Mouse (Mus musculus): ENCODE measurements around the gene Csrnp2. TPM values are rescaled to one million over a fixed set of nuclear protein-coding genes. Genes with fewer than 3 reads are reported as not detected.
A peak's percentile ranks its signal among the peaks of the same experiment; 100 is the strongest.

Gene Csrnp2
- total and polyA plus RNA-seq, 3 experiments, result 4.2 to 5.8 TPM; not detected in 1

DNA sequence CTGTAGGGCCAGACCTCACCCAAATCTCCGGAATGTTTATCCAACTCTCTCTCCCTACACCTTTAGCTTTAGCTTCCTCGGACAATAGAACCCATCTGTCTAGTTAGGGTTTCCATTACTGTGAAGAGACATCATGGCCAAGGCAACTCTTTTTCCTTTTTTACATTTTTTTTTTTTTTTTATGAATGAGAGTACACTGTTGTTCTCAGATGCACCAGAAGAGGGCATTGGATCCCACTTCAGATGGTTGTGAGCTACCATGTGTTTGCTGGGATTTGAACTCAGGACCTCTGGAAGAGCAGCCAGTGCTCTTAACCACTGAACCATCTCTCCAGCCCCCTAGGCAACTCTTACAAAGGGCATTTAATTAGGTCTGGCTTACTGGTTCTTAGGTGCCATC, 29.9 kb downstream of the Csrnp2 start:
- H3K79me2 ChIP-seq (ENCODE audit: control insufficient read depth, insufficient read depth, low read length, poor library complexity), result peaks cover 18% of the 10 kb centered on the region
- H3K27ac ChIP-seq (ENCODE audit: control insufficient read depth, low read depth, low read length), result no peak overlapping the region
- TF ChIP-seq EP300 (IDR thresholded peaks at IDR 0.05; ENCODE audit: low read depth in 1 of 2, low read length in 2 of 2) (no peak), JUND (IDR thresholded peaks at IDR 0.05; ENCODE audit: low read depth, low read length) (no peak), CTCF (IDR thresholded peaks at IDR 0.05 in 2 of 3, conservative IDR thresholded peaks at IDR 0.05 in 1 of 3; ENCODE audit: control insufficient read depth in 1 of 3, insufficient read depth in 1 of 3, low read depth in 2 of 3, low read length in 3 of 3, poor library complexity in 1 of 3, severe bottlenecking in 1 of 3) (peak; percentile 24 to 57 (median 43); a peak in 4 of 6 replicates), UBTF (IDR thresholded peaks at IDR 0.05; ENCODE audit: borderline replicate concordance, insufficient read depth, low read depth, low read length) (no peak), ZC3H11A (IDR thresholded peaks at IDR 0.05; ENCODE audit: low read depth, low read length) (peak; percentile 43), ZNF384 (IDR thresholded peaks at IDR 0.05; ENCODE audit: low read depth, low read length) (peak; percentile 96), MEF2A (IDR thresholded peaks at IDR 0.05; ENCODE audit: extremely low read depth, insufficient replicate concordance, low read depth, low read length, poor library complexity, severe bottlenecking) (no peak), MYB (IDR thresholded peaks at IDR 0.05; ENCODE audit: low read depth, low read length) (no peak), SMC3 (IDR thresholded peaks at IDR 0.05; ENCODE audit: low read depth, low read length) (peak; percentile 63), CHD1 (IDR thresholded peaks at IDR 0.05; ENCODE audit: low read depth, low read length) (no peak), TBP (IDR thresholded peaks at IDR 0.05; ENCODE audit: low read depth, low read length) (0 out of 2 replicates have a peak, but pooled peaks have one; percentile 24), MYC (IDR thresholded peaks at IDR 0.05; ENCODE audit: low read depth, low read length) (peak; percentile 53; the same call in 1 of the 2 replicates), RAD21 (IDR thresholded peaks at IDR 0.05; ENCODE audit: low read depth, low read length) (peak; percentile 43), KAT2A (conservative IDR thresholded peaks at IDR 0.05; ENCODE audit: low read depth, low read length) (no peak)
- H3K9me3 ChIP-seq (replicated peaks; ENCODE audit: insufficient read depth, low read length), result no peaks in the 10 kb centered on the region
- H3K4me3 ChIP-seq (ENCODE audit: control insufficient read depth in 1 of 2, insufficient read depth in 1 of 2, low read depth in 2 of 2, low read length in 2 of 2), result no peak overlapping the region
- H3K27me3 ChIP-seq (ENCODE audit: control insufficient read depth in 1 of 2, insufficient read depth in 2 of 2, low read length in 2 of 2), result no peaks in the 10 kb centered on the region
- H3K9ac ChIP-seq (ENCODE audit: control insufficient read depth, low read depth, low read length, poor library complexity, severe bottlenecking), result no peak overlapping the region
- peak; percentile 50 for DNase-seq (ENCODE audit: low read depth, low spot score)
- peaks cover 0 to 18% of the 10 kb centered on the region in 2 experiments for H3K4me1 ChIP-seq (ENCODE audit: control insufficient read depth in 1 of 2, insufficient read depth in 2 of 2, low read length in 2 of 2)
- H3K36me3 ChIP-seq (ENCODE audit: control insufficient read depth in 1 of 2, insufficient read depth in 2 of 2, low read length in 2 of 2), result peaks cover 0 to 12% of the 10 kb centered on the region in 2 experiments; a peak in 2 of 4 replicates

DNA sequence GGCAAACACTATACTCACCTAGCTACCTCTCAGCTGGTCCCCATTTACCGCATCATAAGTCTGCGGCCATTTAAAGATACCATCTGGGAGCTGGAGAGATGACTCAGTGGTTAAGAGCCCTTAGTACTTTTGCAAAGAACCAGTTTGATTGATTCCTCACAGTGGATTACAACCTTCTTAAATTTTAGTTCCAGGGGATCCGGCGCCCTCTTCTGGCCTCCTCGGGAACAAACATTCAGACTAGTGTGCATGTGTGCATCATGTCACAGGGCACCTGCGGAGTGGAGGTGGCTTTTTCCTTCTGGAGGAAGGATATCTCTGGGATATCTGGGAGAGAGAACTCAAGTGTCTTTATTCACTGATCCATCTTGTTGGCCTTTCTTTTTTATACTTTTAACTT, 31.6 kb downstream of the Csrnp2 start:
- Histone ChIP-seq H3K27ac (ENCODE audit: control insufficient read depth, low read depth, low read length) (no peak overlapping the region), H3K27me3 (ENCODE audit: control insufficient read depth in 1 of 2, insufficient read depth in 2 of 2, low read length in 2 of 2) (no peaks in the 10 kb centered on the region), H3K79me2 (ENCODE audit: control insufficient read depth, insufficient read depth, low read length, poor library complexity) (peaks cover 6% of the 10 kb centered on the region), H3K9ac (ENCODE audit: control insufficient read depth, low read depth, low read length, poor library complexity, severe bottlenecking) (no peak overlapping the region), H3K4me1 (ENCODE audit: control insufficient read depth in 1 of 2, insufficient read depth in 2 of 2, low read length in 2 of 2) (peaks cover 0 to 13% of the 10 kb centered on the region in 2 experiments), H3K9me3 (replicated peaks; ENCODE audit: insufficient read depth, low read length) (no peaks in the 10 kb centered on the region), H3K36me3 (ENCODE audit: control insufficient read depth in 1 of 2, insufficient read depth in 2 of 2, low read length in 2 of 2) (peaks cover 0 to 2% of the 10 kb centered on the region in 2 experiments; a peak in 1 of 4 replicates), H3K4me3 (ENCODE audit: control insufficient read depth in 1 of 2, insufficient read depth in 1 of 2, low read depth in 2 of 2, low read length in 2 of 2) (no peak overlapping the region)
- peak; percentile 89 for DNase-seq (ENCODE audit: low read depth, low spot score)
- no peak for TF ChIP-seq MAFK (IDR thresholded peaks at IDR 0.05; ENCODE audit: borderline replicate concordance, low read depth, low read length)
- no peak for TF ChIP-seq TAL1 (IDR thresholded peaks at IDR 0.05; ENCODE audit: low read length)
- TF ChIP-seq NRF1 (IDR thresholded peaks at IDR 0.05; ENCODE audit: insufficient read depth, low read depth, low read length, poor library complexity, severe bottlenecking), result no peak
- no peak for TF ChIP-seq GABPA (IDR thresholded peaks at IDR 0.05; ENCODE audit: low read depth, low read length)
- TF ChIP-seq KAT2A (conservative IDR thresholded peaks at IDR 0.05; ENCODE audit: low read depth, low read length), result no peak
- no peak for TF ChIP-seq USF1 (IDR thresholded peaks at IDR 0.05; ENCODE audit: low read depth, low read length)
- no peak for TF ChIP-seq POLR2A (IDR thresholded peaks at IDR 0.05; ENCODE audit: control insufficient read depth in 1 of 2, insufficient read depth in 1 of 2, low read depth in 1 of 2, low read length in 2 of 2, poor library complexity in 1 of 2)
- TF ChIP-seq NELFE (IDR thresholded peaks at IDR 0.05; ENCODE audit: low read depth, low read length), result no peak
- TF ChIP-seq ETS1 (IDR thresholded peaks at IDR 0.05; ENCODE audit: low read depth, low read length), result peak; percentile 21; the same call in 1 of the 2 replicates
- TF ChIP-seq JUND (IDR thresholded peaks at IDR 0.05; ENCODE audit: low read depth, low read length), result no peak
- peak; percentile 82 for TF ChIP-seq MYC (IDR thresholded peaks at IDR 0.05; ENCODE audit: low read depth, low read length)
- TF ChIP-seq MAZ (IDR thresholded peaks at IDR 0.05; ENCODE audit: low read depth, low read length), result 0 out of 2 replicates have a peak, but pooled peaks have one; percentile 35
- TF ChIP-seq MXI1 (IDR thresholded peaks at IDR 0.05; ENCODE audit: low read depth, low read length), result no peak
- TF ChIP-seq CTCF (IDR thresholded peaks at IDR 0.05 in 2 of 3, conservative IDR thresholded peaks at IDR 0.05 in 1 of 3; ENCODE audit: control insufficient read depth in 1 of 3, insufficient read depth in 1 of 3, low read depth in 2 of 3, low read length in 3 of 3, poor library complexity in 1 of 3, severe bottlenecking in 1 of 3), result peak; percentile 86 to 93 (median 90)
- TF ChIP-seq SIN3A (IDR thresholded peaks at IDR 0.05; ENCODE audit: low read length), result peak; percentile 43; the same call in 1 of the 2 replicates
- peak; percentile 87 for TF ChIP-seq SMC3 (IDR thresholded peaks at IDR 0.05; ENCODE audit: low read depth, low read length)
- no peak for TF ChIP-seq BHLHE40 (IDR thresholded peaks at IDR 0.05; ENCODE audit: borderline replicate concordance, low read depth, low read length)
- TF ChIP-seq EP300 (IDR thresholded peaks at IDR 0.05; ENCODE audit: low read depth in 1 of 2, low read length in 2 of 2), result no peak
- TF ChIP-seq RAD21 (IDR thresholded peaks at IDR 0.05; ENCODE audit: low read depth, low read length), result peak; percentile 82
- TF ChIP-seq MAX (IDR thresholded peaks at IDR 0.05; ENCODE audit: low read length), result no peak
- TF ChIP-seq MEF2A (IDR thresholded peaks at IDR 0.05; ENCODE audit: extremely low read depth, insufficient replicate concordance, low read depth, low read length, poor library complexity, severe bottlenecking), result no peak
- no peak for TF ChIP-seq CHD2 (IDR thresholded peaks at IDR 0.05; ENCODE audit: low read length)
- TF ChIP-seq USF2 (IDR thresholded peaks at IDR 0.05; ENCODE audit: borderline replicate concordance in 1 of 2, insufficient read depth in 1 of 2, low read depth in 1 of 2, low read length in 2 of 2), result no peak
